Mouse (Mus musculus): Measurements from ENCODE around the gene Slc25a12.
"Not testable (repeated sequence)": the region's sequence is repeated elsewhere in the genome, so short reads cannot be mapped to it uniquely, and the experiment has no call there.

Gene Slc25a12

GRCm38 (mm10) chr2:71367125-71367880 is at the start of gene Slc25a12:
Slc25a12 (minus strand) TSS chr2:71367749.
- DNase-seq (ENCODE audit: low spot score in 2 of 2), result peak; percentile 48 to 57

- no peak for DNase-seq (ENCODE audit: low spot score in 2 of 2)
Measured at GRCm38 (mm10) chr2:71405613-71406012, 38.1 kb upstream of the Slc25a12 start.

GRCm38 (mm10) chr2:71389864-71390263 is 22.3 kb upstream of the Slc25a12 start:
- DNase-seq (ENCODE audit: low spot score in 2 of 2), result no peak

GRCm38 (mm10) chr2:71388951-71389763 is 21.6 kb upstream of the Slc25a12 start, which contains the start of gene Hat1:
Hat1 (plus strand) TSS chr2:71388958.
- peak; percentile 88 to 89 for DNase-seq (ENCODE audit: low spot score in 2 of 2)

- DNase-seq (ENCODE audit: low spot score in 2 of 2), result no peak
Measured at GRCm38 (mm10) chr2:71387766-71388165, 20.2 kb upstream of the Slc25a12 start.

GRCm38 (mm10) chr2:71383890-71384289 is 16.3 kb upstream of the Slc25a12 start:
- DNase-seq (ENCODE audit: low spot score in 2 of 2), result no peak

GRCm38 (mm10) chr2:71381962-71382361 is 14.4 kb upstream of the Slc25a12 start:
- DNase-seq (ENCODE audit: low spot score in 2 of 2), result no peak

- DNase-seq (ENCODE audit: low spot score in 2 of 2), result no peak
Measured at GRCm38 (mm10) chr2:71377426-71377825, 9.9 kb upstream of the Slc25a12 start.

- no peak for DNase-seq (ENCODE audit: low spot score in 2 of 2)
Measured at GRCm38 (mm10) chr2:71376433-71376906, 8.9 kb upstream of the Slc25a12 start.

GRCm38 (mm10) chr2:71374275-71375155 is 7.0 kb upstream of the Slc25a12 start:
- no peak for DNase-seq (ENCODE audit: low spot score in 2 of 2)

GRCm38 (mm10) chr2:71372261-71372660 is 4.7 kb upstream of the Slc25a12 start:
- not testable (repeated sequence) for DNase-seq (ENCODE audit: low spot score in 2 of 2)

GRCm38 (mm10) chr2:71371790-71372189 is 4.2 kb upstream of the Slc25a12 start:
- DNase-seq (ENCODE audit: low spot score in 2 of 2), result no peak

GRCm38 (mm10) chr2:71368086-71368485 is 537 bp upstream of the Slc25a12 start:
- no peak for DNase-seq (ENCODE audit: low spot score in 2 of 2)

- no peak for DNase-seq (ENCODE audit: low spot score in 2 of 2)
Measured at GRCm38 (mm10) chr2:71366618-71367124, 878 bp downstream of the Slc25a12 start.

GRCm38 (mm10) chr2:71360192-71360591 is 7.4 kb downstream of the Slc25a12 start:
- no peak for DNase-seq (ENCODE audit: low spot score in 2 of 2)

- no peak for DNase-seq (ENCODE audit: low spot score in 2 of 2)
Measured at GRCm38 (mm10) chr2:71358347-71358746, 9.2 kb downstream of the Slc25a12 start.

GRCm38 (mm10) chr2:71354055-71354425 is 13.5 kb downstream of the Slc25a12 start:
- no peak for DNase-seq (ENCODE audit: low spot score in 2 of 2)

- DNase-seq (ENCODE audit: low spot score in 2 of 2), result no peak
Measured at GRCm38 (mm10) chr2:71353306-71354054, 14.1 kb downstream of the Slc25a12 start.

GRCm38 (mm10) chr2:71351727-71351987 is 15.9 kb downstream of the Slc25a12 start:
- DNase-seq (ENCODE audit: low spot score in 2 of 2), result no peak

- DNase-seq (ENCODE audit: low spot score in 2 of 2), result no peak
Measured at GRCm38 (mm10) chr2:71350904-71351726, 16.4 kb downstream of the Slc25a12 start.

All from frontal cortex, postnatal 25 days (tissue).